Comparison of ENCODE assay signal across 16 mouse cellular contexts in the genomic region with DNA sequence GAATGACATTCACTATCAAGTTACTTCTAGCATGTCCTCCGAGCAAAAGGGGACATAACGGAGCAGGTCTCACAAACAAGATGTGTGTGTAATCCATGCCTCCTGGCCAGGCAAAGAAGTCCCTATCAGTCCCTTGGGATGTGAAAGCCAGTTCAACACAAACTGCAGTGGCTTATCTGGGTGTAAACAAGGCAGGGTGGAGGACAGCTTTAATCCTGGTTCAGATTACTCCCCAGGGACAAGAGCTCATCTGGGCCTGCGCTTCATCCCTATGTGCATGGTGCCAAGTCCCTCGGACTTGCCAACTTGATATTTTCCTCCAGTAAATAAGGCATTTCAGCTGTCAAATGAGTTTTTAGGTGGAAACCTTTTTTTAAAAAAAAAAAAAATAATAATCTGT. TPM values are rescaled to one million over a fixed set of nuclear protein-coding genes. Genes with fewer than 3 reads are reported as not detected.
A peak's percentile ranks its signal among the peaks of the same experiment; 100 is the strongest.
DNase-seq lines count a peak whose midpoint lies in the region; ATAC-seq and TF ChIP-seq lines count a peak whose summit lies in the region.
"Had no signal": no experiment of that assay in that cellular context is flagged by ENCODE, and none has a peak within 500 bp of the region (broad histone marks: within the 10 kb centered on the region; RNA-seq: fewer than 3 reads in every experiment).

No protein-coding gene starts in this region.

- DNase-seq in heart, adult 2 months: peak in 1 of 2 experiments; percentile 54
- no peak for DNase-seq in neural tube, embryonic 10.5 days (ENCODE audit: extremely low spot score, low spot score)
- DNase-seq in gastrocnemius, postnatal 14 days: peak; percentile 17
- no peak for DNase-seq in urinary bladder, postnatal 14 days (ENCODE audit: low spot score)
- DNase-seq: adrenal gland, adult 2 months; kidney, adult 8-10 months; lung, postnatal 14 days had no signal

- ATAC-seq in heart, embryonic 11.5 days (replicated peaks; ENCODE audit: insufficient number of reproducible peaks, low FRiP score, low TSS enrichment): no peak
- no peak for ATAC-seq in neural tube, embryonic 13.5 days (ENCODE audit: low read depth)
- ATAC-seq in hindbrain, embryonic 16.5 days: no peak
- ATAC-seq: Patski had no signal

- peak overlapping the region; percentile 34 for H3K27ac ChIP-seq in heart, adult 2 months
- H3K27ac ChIP-seq in heart, embryonic 11.5 days (ENCODE audit: low read depth, low read length): no peak overlapping the region
- 0 out of 2 replicates have a peak overlapping the region, but pooled peaks have one; percentile 33 for H3K27ac ChIP-seq in neural tube, embryonic 13.5 days (replicated peaks)
- peak overlapping the region; percentile 23; the same call in 1 of the 2 replicates for H3K27ac ChIP-seq in hindbrain, embryonic 16.5 days (ENCODE audit: low read depth, low read length)
- H3K27ac ChIP-seq: embryonic facial prominence, embryonic 15.5 days; limb, embryonic 10.5 days; liver, embryonic 14.5 days; stomach, embryonic 15.5 days had no signal

- no peak overlapping the region for H3K4me2 ChIP-seq in heart, embryonic 11.5 days
- H3K4me2 ChIP-seq in neural tube, embryonic 13.5 days: no peak overlapping the region
- no peak overlapping the region for H3K4me2 ChIP-seq in hindbrain, embryonic 16.5 days (ENCODE audit: low read length)
- H3K4me2 ChIP-seq: embryonic facial prominence, embryonic 15.5 days; stomach, embryonic 15.5 days had no signal

- peak; percentile 72; the same call in 1 of the 2 replicates for TF ChIP-seq EP300 in heart, adult 2 months (IDR thresholded peaks at IDR 0.05; ENCODE audit: insufficient read depth, low read depth, low read length)

- no peak overlapping the region for H3K4me3 ChIP-seq in heart, adult 2 months
- no peak overlapping the region for H3K4me3 ChIP-seq in heart, embryonic 11.5 days (ENCODE audit: low read depth, low read length)
- H3K4me3 ChIP-seq in neural tube, embryonic 13.5 days: no peak overlapping the region
- H3K4me3 ChIP-seq in hindbrain, embryonic 16.5 days (ENCODE audit: low read length): no peak overlapping the region
- H3K4me3 ChIP-seq: embryonic facial prominence, embryonic 15.5 days; limb, embryonic 10.5 days; stomach, embryonic 15.5 days had no signal

- H3K79me2 ChIP-seq in heart, adult 2 months (replicated peaks; ENCODE audit: control insufficient read depth, insufficient read depth, low read length): no peaks in the 10 kb centered on the region

- 36% methylated on average over 4 of the region's 4 CpGs for WGBS in heart, adult 2 months
- WGBS in heart, embryonic 11.5 days (ENCODE audit: insufficient replicate concordance): 41% methylated on average over 4 of the region's 4 CpGs
- 38% methylated on average over 4 of the region's 4 CpGs for WGBS in neural tube, embryonic 13.5 days
- 50% methylated on average over 4 of the region's 4 CpGs for WGBS in hindbrain, embryonic 16.5 days

- H3K4me1 ChIP-seq in heart, adult 2 months (ENCODE audit: control insufficient read depth, insufficient read depth, low read length): peaks cover 13% of the 10 kb centered on the region
- H3K4me1 ChIP-seq in heart, embryonic 11.5 days (ENCODE audit: control insufficient read depth, insufficient read depth, low read length): no peaks in the 10 kb centered on the region
- peaks cover 36% of the 10 kb centered on the region for H3K4me1 ChIP-seq in neural tube, embryonic 13.5 days (replicated peaks)
- H3K4me1 ChIP-seq in hindbrain, embryonic 16.5 days (ENCODE audit: control insufficient read depth, insufficient read depth, low read depth, low read length): peaks cover 21% of the 10 kb centered on the region
- H3K4me1 ChIP-seq: embryonic facial prominence, embryonic 15.5 days; limb, embryonic 10.5 days; stomach, embryonic 15.5 days had no signal

- intact Hi-C loops in heart, adult 2 months (cut with DNase I): loop anchor here (1.0 kb wide), 1 partner anchor 35 kb away; no protein-coding TSS in a partner anchor
- intact Hi-C loops in gastrocnemius, postnatal 14 days (cut with DNase I; ENCODE audit: low total_unique reads): no loop called here

- TF ChIP-seq CTCF in heart, adult 2 months (IDR thresholded peaks at IDR 0.05): no peak

- H3K9ac ChIP-seq in heart, adult 2 months (ENCODE audit: low read depth, low read length): no peak overlapping the region
- H3K9ac ChIP-seq in heart, embryonic 11.5 days (ENCODE audit: low read depth, low read length): no peak overlapping the region
- no peak overlapping the region for H3K9ac ChIP-seq in neural tube, embryonic 13.5 days
- no peak overlapping the region for H3K9ac ChIP-seq in hindbrain, embryonic 16.5 days (ENCODE audit: low read depth, low read length)
- H3K9ac ChIP-seq: embryonic facial prominence, embryonic 15.5 days; liver, embryonic 14.5 days; stomach, embryonic 15.5 days had no signal

- H3K27me3 ChIP-seq in heart, adult 2 months (ENCODE audit: control insufficient read depth, insufficient read depth, low read length): no peaks in the 10 kb centered on the region
- H3K27me3 ChIP-seq in heart, embryonic 11.5 days (ENCODE audit: control insufficient read depth, insufficient read depth, low read length): no peaks in the 10 kb centered on the region
- no peaks in the 10 kb centered on the region for H3K27me3 ChIP-seq in neural tube, embryonic 13.5 days
- H3K27me3 ChIP-seq in hindbrain, embryonic 16.5 days (replicated peaks; ENCODE audit: control insufficient read depth, insufficient read depth, low read length): no peaks in the 10 kb centered on the region
- H3K27me3 ChIP-seq: CH12.LX; embryonic facial prominence, embryonic 15.5 days; Patski; stomach, embryonic 15.5 days had no signal

- peaks cover 32% of the 10 kb centered on the region for H3K36me3 ChIP-seq in heart, adult 2 months (ENCODE audit: control insufficient read depth, insufficient read depth, low read length)
- no peaks in the 10 kb centered on the region for H3K36me3 ChIP-seq in heart, embryonic 11.5 days (ENCODE audit: control insufficient read depth, insufficient read depth, low read length)
- peaks cover 30% of the 10 kb centered on the region; the same call in 1 of the 2 replicates for H3K36me3 ChIP-seq in neural tube, embryonic 13.5 days
- H3K36me3 ChIP-seq in hindbrain, embryonic 16.5 days (ENCODE audit: control insufficient read depth, insufficient read depth, low read length): peaks cover 9% of the 10 kb centered on the region; the same call in 1 of the 2 replicates
- H3K36me3 ChIP-seq: stomach, embryonic 15.5 days had no signal

- TF ChIP-seq POLR2A in heart, adult 2 months (IDR thresholded peaks at IDR 0.05; ENCODE audit: insufficient read depth, low read depth, low read length): no peak

- H3K9me3 ChIP-seq in heart, embryonic 11.5 days (replicated peaks; ENCODE audit: control insufficient read depth, low read length): no peaks in the 10 kb centered on the region
- no peaks in the 10 kb centered on the region for H3K9me3 ChIP-seq in neural tube, embryonic 13.5 days
- H3K9me3 ChIP-seq in hindbrain, embryonic 16.5 days (ENCODE audit: control insufficient read depth, low read length): 0 out of 2 replicates have a peak, but pooled peaks cover 2% of the 10 kb centered on the region
- H3K9me3 ChIP-seq: embryonic facial prominence, embryonic 15.5 days; limb, embryonic 10.5 days; stomach, embryonic 15.5 days had no signal

RNA-seq across cellular contexts. Expression of a gene that starts 36.0 kb away (rescaled TPM):
- total RNA-seq in heart, adult 2 months (2021): 10 to 100 TPM; 22.0 to 23.3 TPM
- 24.7 and 41.3 TPM in 2 replicates for polyA plus RNA-seq in heart, adult 2 months (2012; rRNA removed)
- polyA plus RNA-seq in heart, embryonic 11.5 days (2014; fragmentation: Nextera tagmentation; extraction: Ambion mirVana): 65.6 and 70.3 TPM in 2 replicates
- polyA plus RNA-seq in neural tube, embryonic 13.5 days (2015; fragmentation: Nextera tagmentation; extraction: Ambion mirVana): 134 and 144 TPM in 2 replicates
- 10 to 100 TPM; 15.6 to 18.8 TPM for total RNA-seq in gastrocnemius, postnatal 14 days (2021)
- polyA plus RNA-seq in hindbrain, embryonic 16.5 days (2015; fragmentation: Nextera tagmentation; extraction: Ambion mirVana): 136 and 147 TPM in 2 replicates
